Mouse (Mus musculus): ENCODE measurements at regions not wholly inside any gene's neighbourhood (a gene's known extent, or its start where the extent isn't known, plus 50 kb on each side); places are given as distances from the start of the nearest gene placed in this dataset.

- no peak for DNase-seq (ENCODE audit: low spot score in 2 of 2)
Measured at GRCm38 (mm10) chr17:54065187-54065795, 74.8 kb upstream of the Sult1c1 start.

DNA sequence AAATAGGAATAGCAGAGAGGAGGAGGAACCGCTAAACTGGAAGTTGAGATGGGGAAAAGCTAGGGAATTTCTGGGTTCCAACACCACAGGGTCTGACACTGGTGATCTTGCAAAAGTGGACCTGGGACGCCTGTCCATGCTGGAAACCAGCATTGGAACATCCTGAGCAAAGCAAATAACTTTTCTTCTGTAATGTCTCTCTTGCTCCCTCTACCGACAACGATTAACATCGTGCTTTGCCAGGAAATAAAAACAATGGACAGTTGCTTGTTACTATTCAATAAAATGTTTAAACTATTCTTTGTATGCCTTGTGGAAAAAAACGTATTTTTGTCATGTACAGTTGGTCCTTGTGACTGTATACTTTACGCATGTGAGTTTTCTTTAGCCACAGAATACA lies 70.8 kb upstream of the Sult1c1 start:
- peak in 1 of 2 experiments; percentile 18 for DNase-seq (ENCODE audit: low spot score in 2 of 2)
